Mouse (Mus musculus) lung, postnatal 25 days (tissue): ENCODE results near the gene Uba52.
"Not testable (repeated sequence)": the region's sequence is repeated elsewhere in the genome, so short reads cannot be mapped to it uniquely, and the experiment has no call there.

Experiments
- DNase-seq: peaks from one replicate; pipeline ENCODE4 v3.0.0; 2022; ENCODE audit warnings: low spot score

Gene Uba52

DNA sequence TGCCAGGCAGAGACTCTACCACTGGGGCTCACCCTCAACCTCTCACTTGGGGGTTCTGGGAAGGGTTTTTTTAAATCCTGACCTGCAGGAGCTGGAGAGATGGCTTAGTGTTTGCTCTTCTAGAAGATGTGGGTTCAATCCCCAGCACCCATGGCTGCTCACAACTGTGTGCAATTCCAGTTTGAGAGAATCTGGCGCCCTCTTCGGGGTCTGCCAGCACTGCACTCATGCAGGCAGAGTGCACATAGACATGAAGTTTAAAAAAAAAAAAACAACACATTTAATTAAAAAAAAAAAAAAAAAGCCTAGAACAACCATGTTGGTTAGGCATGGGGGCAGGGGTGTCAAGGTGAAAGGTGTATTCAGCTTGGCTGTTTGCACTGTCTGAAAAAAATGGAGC lies 19.7 kb upstream of the Uba52 start:
- no peak for DNase-seq

GRCm38 (mm10) chr8:70529741-70530161 lies 19.1 kb upstream of the Uba52 start:
- DNase-seq, result no peak

- DNase-seq, result no peak
Measured at GRCm38 (mm10) chr8:70529299-70529698, 18.7 kb upstream of the Uba52 start.

- DNase-seq, result no peak
Measured at GRCm38 (mm10) chr8:70528182-70528797, 17.7 kb upstream of the Uba52 start.

DNA sequence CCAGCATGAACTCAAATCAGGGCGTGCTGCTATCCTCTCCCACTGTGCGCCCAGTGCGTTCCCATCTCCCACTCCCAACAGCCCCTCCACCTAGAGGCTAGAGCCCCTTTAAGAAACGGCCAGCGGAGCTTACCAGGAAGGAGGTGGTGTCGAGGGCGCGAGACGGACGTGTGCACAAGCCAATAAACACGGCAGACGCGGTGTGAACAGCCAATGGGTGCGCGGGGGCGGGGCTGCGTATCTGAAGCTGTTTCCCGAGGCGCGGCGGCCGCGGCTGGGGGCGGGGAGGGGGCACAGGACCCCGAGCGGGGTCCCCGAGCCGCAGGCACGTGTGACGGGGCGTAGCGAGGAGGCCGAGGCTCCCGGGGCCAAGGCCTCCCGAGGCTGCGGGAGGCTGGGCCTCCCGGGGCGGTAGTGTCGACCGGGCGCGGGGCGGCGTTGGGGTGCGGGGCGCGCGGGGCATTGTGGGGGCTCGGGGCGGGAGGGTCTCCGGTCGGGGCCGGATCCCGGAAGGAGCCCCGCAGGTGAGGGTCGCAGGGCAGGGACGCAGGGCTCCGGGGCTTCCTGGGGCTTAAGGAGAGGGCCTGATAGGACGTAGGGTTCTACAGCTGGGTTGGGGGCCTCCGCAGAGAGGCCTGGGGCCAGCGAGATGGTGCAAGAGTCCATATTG lies 17.0 kb upstream of the Uba52 start, which contains the start of the genes Fkbp8 and Kxd1:
Fkbp8 (plus strand) TSS at position 213 of the 670 bp plus-strand sequence.
Kxd1 (minus strand) TSS at position 445 of the 670 bp plus-strand sequence.
- DNase-seq, result peak; percentile 97

DNA sequence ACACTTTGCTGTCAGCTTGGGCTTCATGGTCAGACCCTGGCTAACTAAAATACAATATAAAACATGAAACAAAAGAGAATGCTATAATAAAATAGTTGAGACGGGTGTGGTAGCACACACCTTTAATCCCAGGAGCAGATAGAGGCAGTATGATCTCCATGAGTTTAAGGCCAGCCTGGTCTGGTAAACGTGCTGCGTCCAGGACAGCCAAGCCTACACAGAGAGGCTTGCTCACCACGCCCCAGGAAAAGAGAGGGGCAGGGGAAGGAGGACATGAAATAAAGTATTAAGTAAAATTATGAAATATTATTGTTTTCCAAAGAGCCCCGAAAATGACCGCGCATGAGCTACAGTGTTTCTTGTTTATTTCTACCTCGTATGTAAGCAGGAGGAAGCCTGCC lies 16.5 kb upstream of the Uba52 start:
- no peak for DNase-seq

DNA sequence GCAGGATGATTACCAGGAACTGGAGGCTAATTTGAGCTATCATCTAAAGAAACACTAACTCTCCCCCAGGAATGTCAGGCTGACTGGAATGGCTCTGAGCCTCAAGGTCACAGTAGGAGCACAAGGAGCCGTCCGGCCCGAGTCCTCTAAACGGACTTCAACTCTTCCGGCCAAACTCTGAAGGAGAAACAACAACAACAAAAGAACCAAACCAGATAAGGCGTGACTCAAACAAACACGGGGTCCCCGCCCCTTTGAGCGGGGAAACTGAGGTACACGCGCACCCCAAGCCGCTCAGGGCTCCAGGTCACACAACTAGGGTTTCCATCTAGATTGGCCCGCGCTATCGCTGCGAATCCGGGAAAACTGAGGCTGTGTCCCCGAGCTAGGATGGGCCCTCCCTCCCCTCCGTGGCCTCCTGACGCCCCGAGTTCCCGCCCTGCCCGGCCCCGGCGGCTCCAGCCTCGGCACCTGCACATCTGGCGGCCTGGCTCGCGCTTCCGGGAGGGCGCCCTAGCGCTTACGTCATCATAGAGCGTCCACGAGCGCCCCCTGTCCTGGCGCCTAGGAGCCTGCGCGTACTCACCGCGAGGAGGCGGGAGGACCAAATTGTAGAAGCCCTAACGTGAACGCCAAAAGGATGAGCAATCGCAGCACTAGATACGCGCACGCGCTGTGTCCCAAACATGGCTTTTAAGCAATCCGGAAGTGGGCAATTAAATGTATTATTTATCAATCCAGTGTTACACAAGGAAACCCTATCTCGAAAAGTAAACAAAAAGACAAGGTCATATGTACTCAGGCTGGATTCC lies 12.2 kb upstream of the Uba52 start:
- peak; percentile 97 for DNase-seq

GRCm38 (mm10) chr8:70519606-70520005 lies 9.0 kb upstream of the Uba52 start:
- no peak for DNase-seq

DNA sequence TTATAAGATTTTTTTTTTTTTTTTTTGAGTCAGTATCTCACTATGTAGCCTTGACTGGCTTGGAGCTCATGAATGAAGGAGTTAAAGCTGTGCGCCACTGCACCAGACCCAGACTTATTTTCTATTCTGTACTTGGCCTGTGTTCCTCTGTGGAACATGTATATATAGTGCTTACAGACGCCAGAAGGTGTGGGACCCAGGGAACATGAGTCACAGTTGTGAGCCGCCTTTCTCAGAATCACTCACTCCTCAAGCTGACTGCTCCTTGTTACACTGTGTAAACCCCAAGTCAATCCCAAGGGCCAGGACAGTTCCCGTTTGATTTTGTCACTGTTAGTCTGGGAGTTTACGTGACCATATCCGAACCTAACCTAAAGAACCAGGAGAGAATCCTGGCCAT lies 8.4 kb upstream of the Uba52 start:
- no peak for DNase-seq

- no peak for DNase-seq
Measured at GRCm38 (mm10) chr8:70517940-70518643, 7.5 kb upstream of the Uba52 start.

DNA sequence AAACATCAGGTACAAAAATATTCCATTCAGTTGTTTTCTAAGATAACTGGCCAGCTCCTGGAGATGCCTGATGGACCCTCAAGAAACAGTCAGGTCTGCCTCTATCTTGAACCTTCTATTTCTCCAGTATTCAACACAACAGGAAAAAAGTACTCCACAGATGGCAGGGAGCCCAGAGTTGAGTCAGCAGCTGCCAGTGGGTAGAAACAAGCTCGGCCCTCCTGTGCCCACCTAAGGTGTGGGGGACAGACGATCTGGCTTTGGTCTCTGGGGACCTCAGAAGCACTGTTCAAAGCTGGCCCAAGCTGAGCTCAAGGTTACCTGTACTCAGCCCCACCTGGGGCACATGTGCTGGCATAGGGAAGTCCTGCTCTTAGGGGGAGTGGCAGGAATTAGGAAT lies 2.8 kb upstream of the Uba52 start:
- no peak for DNase-seq

DNA sequence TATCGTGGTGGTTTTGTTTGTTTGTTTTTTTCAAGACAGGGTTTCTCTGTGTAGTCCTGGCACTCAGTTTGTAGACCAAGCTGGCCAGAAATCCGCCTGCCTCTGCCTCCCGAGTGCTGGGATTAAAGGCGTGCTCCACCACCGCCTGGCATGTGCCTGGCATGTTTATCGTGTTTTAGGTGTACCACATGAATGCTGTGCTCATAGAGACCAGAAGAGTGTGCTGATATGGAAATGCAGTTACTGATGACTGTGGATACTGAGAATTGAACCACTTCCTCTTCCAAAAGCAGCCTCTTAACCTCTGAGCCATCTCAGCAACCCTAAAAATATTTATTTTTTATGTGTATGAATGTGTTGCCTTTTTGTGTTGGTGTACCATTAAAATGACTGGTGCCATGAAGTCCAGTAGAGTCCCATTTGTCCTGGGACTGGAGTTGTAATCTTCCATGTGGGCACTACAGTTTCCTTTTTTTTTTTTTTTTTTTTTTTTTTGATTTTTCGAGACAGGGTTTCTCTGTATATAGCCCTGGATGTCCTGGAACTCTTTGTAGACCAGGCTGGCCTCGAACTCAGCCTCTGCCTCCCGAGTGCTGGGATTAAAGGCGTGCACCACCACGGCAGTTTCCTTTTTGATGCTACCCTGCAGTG lies 1.8 kb upstream of the Uba52 start:
- DNase-seq, result no peak

GRCm38 (mm10) chr8:70511770-70512169 lies 1.2 kb upstream of the Uba52 start:
- no peak for DNase-seq

GRCm38 (mm10) chr8:70511174-70511573 lies 573 bp upstream of the Uba52 start:
- DNase-seq, result not testable (repeated sequence)

DNA sequence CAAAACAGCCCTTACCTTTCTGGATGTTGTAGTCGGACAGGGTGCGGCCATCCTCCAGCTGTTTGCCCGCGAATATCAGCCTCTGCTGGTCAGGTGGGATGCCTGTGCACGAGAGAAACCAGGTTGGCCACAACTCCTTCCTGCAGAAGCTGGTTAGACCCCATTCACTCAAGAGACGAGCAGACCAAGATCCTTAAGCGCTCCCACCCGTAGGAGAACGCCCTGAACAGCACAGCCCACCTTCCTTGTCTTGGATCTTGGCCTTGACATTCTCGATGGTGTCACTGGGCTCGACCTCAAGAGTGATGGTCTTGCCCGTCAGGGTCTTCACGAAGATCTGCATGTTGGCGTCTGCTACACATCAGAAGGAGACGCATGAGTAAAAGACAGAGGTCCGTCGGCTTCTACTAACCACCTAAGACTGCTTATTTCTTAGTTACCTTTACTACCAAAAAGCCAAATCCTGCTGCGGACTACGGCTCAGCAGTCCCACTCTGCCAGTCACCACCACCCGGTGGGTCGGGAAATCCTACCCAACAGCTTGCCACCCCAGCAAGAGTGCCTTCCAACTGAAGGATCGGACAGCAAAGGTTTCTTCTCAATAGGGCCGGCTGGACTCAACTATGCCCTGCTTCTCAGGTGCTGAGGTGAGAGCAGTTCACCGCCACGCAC lies 1.2 kb downstream of the Uba52 start:
- no peak for DNase-seq

- DNase-seq, result no peak
Measured at GRCm38 (mm10) chr8:70507027-70507393, 3.6 kb downstream of the Uba52 start.

DNA sequence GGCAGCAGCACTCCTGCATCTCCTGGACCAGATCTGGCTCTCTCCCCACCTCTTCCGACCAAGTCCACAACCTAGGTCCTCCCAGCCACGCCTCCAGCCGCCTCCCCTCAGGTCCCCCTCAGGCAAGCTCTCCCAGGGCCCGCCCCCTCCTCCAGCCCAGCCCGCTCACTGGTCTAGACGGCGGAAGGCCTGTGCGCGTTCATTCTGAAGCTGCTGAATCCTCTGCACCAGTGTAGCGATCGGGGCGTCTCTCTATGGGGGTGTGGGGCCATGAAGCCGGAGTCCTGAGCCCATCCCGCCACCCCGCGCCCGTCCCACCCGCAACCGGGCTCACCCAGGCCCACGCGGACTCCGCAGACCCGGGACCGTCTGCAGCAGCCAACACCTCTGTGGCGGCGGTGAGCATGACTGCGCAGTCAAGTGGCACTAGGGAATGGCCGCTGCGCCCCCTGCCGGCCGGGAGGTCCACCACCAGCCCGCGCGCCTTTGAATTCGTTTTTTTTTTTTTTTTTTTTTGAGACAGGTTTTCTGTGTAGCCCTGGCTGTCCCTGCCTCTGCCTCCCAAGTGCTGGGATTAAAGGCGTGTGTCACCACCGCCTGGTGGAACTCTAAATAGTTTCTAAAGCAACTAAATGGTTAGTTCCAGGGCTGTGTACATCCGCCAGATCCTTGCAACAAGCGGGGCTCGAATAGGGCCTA lies 4.1 kb downstream of the Uba52 start, which contains the start of gene Rex1bd:
Rex1bd (minus strand) TSS at position 425 of the 699 bp plus-strand sequence.
- peak; percentile 94 for DNase-seq

- DNase-seq, result no peak
Measured at GRCm38 (mm10) chr8:70505698-70506327, 4.8 kb downstream of the Uba52 start.

- peak; percentile 78 for DNase-seq
Measured at GRCm38 (mm10) chr8:70504851-70505250, 5.8 kb downstream of the Uba52 start.

DNA sequence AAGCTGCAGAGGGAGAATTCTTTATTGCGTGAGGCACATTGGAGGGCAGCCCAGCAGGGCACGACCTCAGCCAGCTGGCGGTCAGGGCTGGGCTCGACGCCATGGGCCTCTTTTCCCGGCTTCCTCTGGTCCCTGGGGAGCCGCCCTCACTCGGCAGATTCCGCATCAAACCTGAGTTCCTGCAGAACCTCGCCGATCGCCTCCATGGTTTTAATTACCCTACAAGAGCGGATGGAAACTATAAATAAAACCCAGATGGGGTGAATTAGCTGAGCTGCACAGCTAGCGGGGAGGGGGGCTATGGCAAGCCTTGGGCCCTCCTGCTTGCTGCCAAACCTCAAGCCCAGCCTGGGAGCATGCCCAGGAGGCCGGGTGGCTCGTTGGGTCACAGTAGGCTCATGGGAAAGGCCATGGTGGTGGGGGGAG lies 6.3 kb downstream of the Uba52 start:
- DNase-seq, result peak; percentile 54
